Mouse (Mus musculus) megakaryocyte, embryonic 14.5 days (primary cell): ENCODE measurements around the gene Zfp827.

Source experiments
- FLI1 ChIP-seq: IDR thresholded peaks from 2 replicates; pipeline ENCODE4 v1.6.1; 2012; ENCODE audit warnings: low read length, inconsistent platforms, mixed read lengths
- GATA1 ChIP-seq: IDR thresholded peaks from 3 replicates; pipeline ENCODE4 v1.6.1; 2012; ENCODE audit warnings: mixed read lengths, low read length, inconsistent platforms, borderline replicate concordance

DNA sequence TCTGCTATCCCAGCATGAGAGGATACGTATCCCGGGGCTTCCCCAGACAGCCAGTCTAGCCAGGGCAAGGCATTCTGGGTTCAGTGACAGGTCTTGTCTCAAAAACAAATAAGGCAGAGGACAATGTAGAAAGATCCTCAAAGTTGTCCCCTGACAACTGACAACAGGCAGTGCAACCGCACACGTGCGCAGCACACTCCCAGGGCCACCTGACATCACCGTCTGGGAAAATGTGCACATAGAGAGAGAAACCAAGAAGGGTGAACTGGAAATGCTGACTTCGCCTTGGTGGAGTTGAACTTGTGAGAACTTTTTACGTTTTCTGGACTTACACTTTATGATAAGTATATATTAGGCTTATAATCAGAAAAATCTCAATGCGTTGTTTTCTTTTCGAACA, 121.6 kb downstream of the Zfp827 start:
- TF ChIP-seq GATA1 (no peak), FLI1 (no peak)
